Mouse (Mus musculus) cerebellum, adult 2 months (tissue): ENCODE results near the gene Lyrm4. TPM values are rescaled to one million over a fixed set of nuclear protein-coding genes. Genes with fewer than 3 reads are reported as not detected.

Experiments
- DNase-seq, 2 experiments: peaks; one replicate each; pipeline ENCODE4 v3.0.0; 2021
- H3K27ac ChIP-seq: fragments of 200-500 bp; 2 replicates; pipeline ENCODE4 v1.5.1; 2012; ENCODE audit warnings: low read length, control low read depth, inconsistent platforms; ENCODE audit not compliant: insufficient read depth
- H3K27me3 ChIP-seq: fragments of 200-500 bp; 2 replicates; pipeline ENCODE4 v1.6.1; 2012; ENCODE audit warnings: inconsistent platforms, mild to moderate bottlenecking, low read length, moderate library complexity; ENCODE audit not compliant: control insufficient read depth, insufficient read depth
- H3K4me1 ChIP-seq: fragments of 200-500 bp; 2 replicates; pipeline ENCODE4 v1.6.1; 2011; ENCODE audit warnings: low read length; ENCODE audit not compliant: control insufficient read depth, insufficient read depth
- H3K4me3 ChIP-seq: fragments of 200-500 bp; replicated peaks from 2 replicates; pipeline ENCODE3; 2011; ENCODE audit warnings: mild to moderate bottlenecking, low read depth, low read length, control low read depth; ENCODE audit not compliant: insufficient read depth
- CTCF ChIP-seq: fragments of 200-500 bp; IDR thresholded peaks from 2 replicates; pipeline ENCODE4 v1.5.1; 2011; ENCODE audit warnings: low read depth, mild to moderate bottlenecking, control low read depth, low read length, moderate library complexity, borderline replicate concordance; ENCODE audit not compliant: insufficient read depth
- POLR2A ChIP-seq: fragments of 200-500 bp; IDR thresholded peaks from 2 replicates; pipeline ENCODE4 v1.6.1; 2011; ENCODE audit warnings: low read length, control low read depth, borderline replicate concordance; ENCODE audit not compliant: insufficient read depth
- WGBS: fragments of 180-500 bp; shearing (Covaris S2); methylation state at CpG from one replicate; pipeline ENCODE4 v1.1.7; 2018; 5-methylcytosine and 5-hydroxymethylcytosine counted together
- polyA plus RNA-seq: library from polyadenylated mRNA; depleted of rRNA; stranded (reverse); fragments of >200 nt; gene quantifications from 2 replicates; pipeline ENCODE4 v1.2.3, GENCODE M21; 2012

Lyrm4 gene
- polyA plus RNA-seq, 1 experiment = 13.2 TPM

DNA sequence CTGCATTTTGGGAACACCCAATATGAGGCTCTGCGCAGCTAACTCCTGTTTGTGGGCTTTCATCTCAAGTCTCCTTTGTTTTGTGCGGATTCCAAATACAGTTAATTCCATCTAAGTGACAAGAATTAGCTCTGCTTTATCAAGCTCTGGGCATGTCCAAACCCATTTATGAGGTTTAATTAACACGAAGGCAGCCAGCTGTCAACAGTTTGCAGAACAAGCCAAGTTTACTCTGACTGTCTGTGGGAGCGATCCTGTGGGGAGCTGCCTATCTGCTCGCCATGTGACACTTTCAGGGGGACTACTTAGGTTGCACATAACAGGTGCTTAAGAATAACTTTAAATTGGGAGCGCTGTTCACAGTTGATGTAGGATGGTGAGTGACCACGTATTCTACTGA lies 140.4 kb downstream of the Lyrm4 start:
- no peak overlapping the region for H3K4me3 ChIP-seq
- no peaks in the 10 kb centered on the region for H3K27me3 ChIP-seq
- TF ChIP-seq POLR2A = no peak
- TF ChIP-seq CTCF = no peak
- DNase-seq = no peak
- H3K27ac ChIP-seq = no peak overlapping the region
- WGBS = 53% methylated on average over 7 of the region's 7 CpGs
- no peaks in the 10 kb centered on the region for H3K4me1 ChIP-seq

- H3K4me3 ChIP-seq = no peak overlapping the region
- peaks cover 2% of the 10 kb centered on the region; the same call in 1 of the 2 replicates for H3K27me3 ChIP-seq
- H3K4me1 ChIP-seq = no peaks in the 10 kb centered on the region
- 48% methylated on average over 9 of the region's 9 CpGs for WGBS
- H3K27ac ChIP-seq = no peak overlapping the region
- no peak for TF ChIP-seq POLR2A
- no peak for TF ChIP-seq CTCF
- no peak for DNase-seq
These were observed 147.5 kb downstream of the Lyrm4 start for GRCm38 (mm10) chr13:35969829-35970228.

GRCm38 (mm10) chr13:35969431-35969721 lies 147.9 kb downstream of the Lyrm4 start:
- H3K4me3 ChIP-seq = peak overlapping the region; percentile 48
- no peaks in the 10 kb centered on the region for H3K4me1 ChIP-seq
- peaks cover 2% of the 10 kb centered on the region; the same call in 1 of the 2 replicates for H3K27me3 ChIP-seq
- WGBS = 1% methylated on average over 18 of the region's 18 CpGs
- no peak for DNase-seq
- TF ChIP-seq POLR2A (no peak), CTCF (no peak)
- H3K27ac ChIP-seq = no peak overlapping the region

GRCm38 (mm10) chr13:35968719-35969430 lies 148.5 kb downstream of the Lyrm4 start:
- WGBS = under 1% methylated on average over 57 of the region's 57 CpGs
- DNase-seq = peak in 1 of 2 experiments; percentile 20
- Histone ChIP-seq H3K4me1 (no peaks in the 10 kb centered on the region), H3K4me3 (peak overlapping the region; percentile 48), H3K27ac (no peak overlapping the region), H3K27me3 (peaks cover 2% of the 10 kb centered on the region; the same call in 1 of the 2 replicates)
- TF ChIP-seq CTCF (no peak), POLR2A (no peak)

DNA sequence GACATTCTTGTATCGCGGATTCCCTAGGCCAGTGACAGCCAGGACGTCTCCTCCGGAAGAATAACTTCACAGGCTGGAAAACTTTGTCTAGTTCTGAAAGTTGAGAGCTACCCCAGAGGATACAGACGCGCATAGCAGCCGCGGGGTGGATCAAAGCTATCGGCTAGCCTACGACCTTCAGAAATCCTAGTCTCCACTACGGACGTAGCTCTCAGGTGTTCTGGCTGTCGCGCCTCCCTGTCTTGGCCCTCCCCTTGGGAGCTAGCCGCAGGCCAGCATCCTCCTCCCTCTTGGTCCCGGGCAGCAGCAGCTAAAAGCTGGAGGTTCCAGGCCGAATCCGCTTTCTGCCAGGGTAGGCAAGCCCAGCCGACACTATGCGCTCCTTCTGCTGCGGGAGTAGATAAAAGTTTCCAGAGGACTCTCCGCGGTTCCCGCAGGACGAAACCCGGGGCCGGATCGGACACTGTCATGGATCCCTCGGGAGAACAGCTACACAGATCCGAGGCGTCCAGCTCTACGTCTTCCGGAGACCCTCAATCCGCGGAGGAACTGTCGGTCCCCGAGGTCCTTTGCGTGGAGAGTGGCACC lies 149.1 kb downstream of the Lyrm4 start:
- DNase-seq = peak; percentile 11 to 19
- no peak overlapping the region for H3K27ac ChIP-seq
- no peaks in the 10 kb centered on the region for H3K4me1 ChIP-seq
- peaks cover 2% of the 10 kb centered on the region; the same call in 1 of the 2 replicates for H3K27me3 ChIP-seq
- TF ChIP-seq POLR2A (no peak), CTCF (no peak)
- WGBS = 1% methylated on average over 38 of the region's 38 CpGs
- peak overlapping the region; percentile 48 for H3K4me3 ChIP-seq

DNA sequence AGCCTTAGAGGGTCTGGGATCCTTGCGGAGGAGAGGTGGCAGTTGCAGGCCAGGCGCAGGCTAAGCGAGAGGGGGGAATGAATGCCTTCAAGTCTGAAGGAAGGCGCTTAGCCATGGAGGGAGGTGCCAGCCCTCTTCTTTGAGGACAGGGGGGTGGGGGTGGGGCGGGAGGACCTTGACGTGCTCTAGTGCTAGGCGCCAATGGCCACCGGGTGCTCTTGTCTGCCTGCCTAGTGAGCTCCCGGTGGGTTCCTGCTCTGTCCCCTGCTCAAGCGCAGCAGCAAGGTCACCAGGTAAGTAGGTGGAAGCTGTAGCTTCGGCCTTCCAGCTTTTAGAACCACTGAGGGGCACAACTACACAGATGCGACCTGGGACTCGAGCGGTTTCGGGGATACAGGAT lies 149.6 kb downstream of the Lyrm4 start:
- H3K27me3 ChIP-seq = peaks cover 2% of the 10 kb centered on the region; the same call in 1 of the 2 replicates
- TF ChIP-seq POLR2A (no peak), CTCF (no peak)
- no peak overlapping the region for H3K27ac ChIP-seq
- 16% methylated on average over 14 of the region's 15 CpGs for WGBS
- no peak for DNase-seq
- no peak overlapping the region for H3K4me3 ChIP-seq
- no peaks in the 10 kb centered on the region for H3K4me1 ChIP-seq

- H3K27me3 ChIP-seq = no peaks in the 10 kb centered on the region; the same call in 1 of the 2 replicates
- H3K27ac ChIP-seq = no peak overlapping the region
- no peak for TF ChIP-seq POLR2A
- TF ChIP-seq CTCF = no peak
- no peaks in the 10 kb centered on the region for H3K4me1 ChIP-seq
- DNase-seq = no peak
- no peak overlapping the region for H3K4me3 ChIP-seq
- 95% methylated on average over 4 of the region's 4 CpGs for WGBS
These were observed 153.7 kb downstream of the Lyrm4 start for GRCm38 (mm10) chr13:35963583-35963982.

DNA sequence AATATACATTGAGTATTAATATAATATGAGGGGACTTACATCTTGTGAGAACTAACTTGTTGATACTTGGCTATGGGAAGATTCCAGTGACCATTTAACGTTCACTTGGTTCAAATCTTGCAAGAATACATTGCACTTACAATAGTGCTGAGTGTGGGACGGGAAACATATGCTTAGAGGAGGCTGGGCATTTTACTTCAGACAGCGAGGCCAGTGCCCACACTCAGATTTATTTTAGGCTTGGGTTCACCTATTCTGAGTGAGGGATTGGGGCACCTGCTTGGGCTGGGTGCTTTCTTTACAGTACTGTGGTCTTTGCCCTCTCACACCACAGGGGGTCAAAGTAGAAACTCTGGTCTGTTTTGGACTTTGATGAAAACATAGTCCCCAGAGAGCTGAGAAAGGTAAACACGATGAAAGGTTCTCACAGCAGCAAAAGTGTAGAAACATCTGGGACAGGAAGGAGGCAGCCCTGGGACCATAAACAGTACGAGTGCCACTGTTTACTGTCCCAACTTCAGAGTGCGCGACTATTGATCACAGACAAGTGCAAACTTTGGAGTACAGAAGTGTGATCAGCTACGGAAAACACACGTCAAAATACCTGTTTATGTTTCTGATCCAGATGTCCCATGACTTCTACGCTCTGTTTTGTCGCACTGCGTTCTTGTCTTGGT lies 157.8 kb downstream of the Lyrm4 start:
- Histone ChIP-seq H3K27ac (no peak overlapping the region), H3K4me3 (no peak overlapping the region), H3K4me1 (no peaks in the 10 kb centered on the region), H3K27me3 (no peaks in the 10 kb centered on the region)
- TF ChIP-seq POLR2A = no peak
- no peak for TF ChIP-seq CTCF
- no peak for DNase-seq
- 87% methylated on average over 12 of the region's 12 CpGs for WGBS
